18 mouse cellular contexts compared by ENCODE assay signal in genomic region chr6:37633948-37634347, GRCm38 (mm10).
"Had no signal": no experiment of that assay in that cellular context is flagged by ENCODE, and none has a peak within 500 bp of the region (broad histone marks: within the 10 kb centered on the region; RNA-seq: fewer than 3 reads in every experiment).

No protein-coding gene starts in this region.

- H3K27me3 ChIP-seq: lung, embryonic 15.5 days; megakaryocyte, embryonic 14.5 days; neural tube, embryonic 13.5 days had no signal

- H3K36me3 ChIP-seq: lung, embryonic 15.5 days; midbrain, embryonic 10.5 days; neural tube, embryonic 13.5 days had no signal

- H3K4me2 ChIP-seq: lung, embryonic 15.5 days; neural tube, embryonic 13.5 days had no signal

- DNase-seq: kidney, adult 18-20 months; kidney, adult 9 months; kidney, postnatal 14 days; kidney, postnatal 4 days; lung, adult 18-20 months; lung, postnatal 10 days; lung, postnatal 36 days; midbrain, embryonic 14.5 days; thymus, adult 2 months; thymus, postnatal 36 days had no signal

- H3K27ac ChIP-seq: left cerebral cortex, adult 2 months; liver, embryonic 14.5 days; lung, embryonic 15.5 days; midbrain, embryonic 10.5 days; neural tube, embryonic 13.5 days; stomach, postnatal 0 days had no signal

- ATAC-seq: intestine, embryonic 16.5 days had no signal

- H3K9ac ChIP-seq: liver, embryonic 14.5 days; lung, embryonic 15.5 days; neural tube, embryonic 13.5 days had no signal

- H3K9me3 ChIP-seq: lung, embryonic 15.5 days; midbrain, embryonic 10.5 days; neural tube, embryonic 13.5 days had no signal

- H3K4me1 ChIP-seq: lung, embryonic 15.5 days; midbrain, embryonic 10.5 days; neural tube, embryonic 13.5 days had no signal

- H3K4me3 ChIP-seq: left cerebral cortex, adult 2 months; lung, embryonic 15.5 days; megakaryocyte, embryonic 14.5 days; midbrain, embryonic 10.5 days; neural tube, embryonic 13.5 days had no signal
